Mouse (Mus musculus) ES-E14 (cell line): ENCODE results near the gene Pde6b.

Source experiments
- CHD2 ChIP-seq: IDR thresholded peaks from 2 replicates; pipeline ENCODE4 v1.6.1; 2014; ENCODE audit warnings: mild to moderate bottlenecking, low read depth, low read length, inconsistent platforms
- HCFC1 ChIP-seq: IDR thresholded peaks from 2 replicates; pipeline ENCODE4 v1.6.1; 2012; ENCODE audit warnings: low read length, inconsistent platforms, borderline replicate concordance; ENCODE audit not compliant: insufficient read depth
- MAFK ChIP-seq: IDR thresholded peaks from 2 replicates; pipeline ENCODE4 v1.6.1; 2014; ENCODE audit warnings: mild to moderate bottlenecking, low read depth, low read length, inconsistent platforms; ENCODE audit not compliant: insufficient read depth
- ZNF384 ChIP-seq: IDR thresholded peaks from 2 replicates; pipeline ENCODE4 v1.6.1; 2012; ENCODE audit warnings: low read depth, low read length, inconsistent platforms

GRCm38 (mm10) chr5:108436101-108436500 is 47.9 kb downstream of the Pde6b start:
- TF ChIP-seq MAFK (no peak), HCFC1 (no peak), ZNF384 (no peak), CHD2 (no peak)
